Mouse (Mus musculus) cerebellum, adult 2 months (tissue): ENCODE measurements around the gene Baiap2l1. TPM values are rescaled to one million over a fixed set of nuclear protein-coding genes. Genes with fewer than 3 reads are reported as not detected.
A peak's percentile ranks its signal among the peaks of the same experiment; 100 is the strongest.

Experiments used
- DNase-seq, 2 experiments: peaks; one replicate each; pipeline ENCODE4 v3.0.0; 2021
- H3K27ac ChIP-seq: fragments of 200-500 bp; 2 replicates; pipeline ENCODE4 v1.5.1; 2012; ENCODE audit warnings: low read length, control low read depth, inconsistent platforms; ENCODE audit not compliant: insufficient read depth
- H3K27me3 ChIP-seq: fragments of 200-500 bp; 2 replicates; pipeline ENCODE4 v1.6.1; 2012; ENCODE audit warnings: inconsistent platforms, mild to moderate bottlenecking, low read length, moderate library complexity; ENCODE audit not compliant: control insufficient read depth, insufficient read depth
- H3K4me1 ChIP-seq: fragments of 200-500 bp; 2 replicates; pipeline ENCODE4 v1.6.1; 2011; ENCODE audit warnings: low read length; ENCODE audit not compliant: control insufficient read depth, insufficient read depth
- H3K4me3 ChIP-seq: fragments of 200-500 bp; replicated peaks from 2 replicates; pipeline ENCODE3; 2011; ENCODE audit warnings: mild to moderate bottlenecking, low read depth, low read length, control low read depth; ENCODE audit not compliant: insufficient read depth
- CTCF ChIP-seq: fragments of 200-500 bp; IDR thresholded peaks from 2 replicates; pipeline ENCODE4 v1.5.1; 2011; ENCODE audit warnings: low read depth, mild to moderate bottlenecking, control low read depth, low read length, moderate library complexity, borderline replicate concordance; ENCODE audit not compliant: insufficient read depth
- POLR2A ChIP-seq: fragments of 200-500 bp; IDR thresholded peaks from 2 replicates; pipeline ENCODE4 v1.6.1; 2011; ENCODE audit warnings: low read length, control low read depth, borderline replicate concordance; ENCODE audit not compliant: insufficient read depth
- whole genome bisulfite sequencing: fragments of 180-500 bp; shearing (Covaris S2); methylation state at CpG from one replicate; pipeline ENCODE4 v1.1.7; 2018; 5-methylcytosine and 5-hydroxymethylcytosine counted together
- polyA plus RNA-seq: library from polyadenylated mRNA; depleted of rRNA; stranded (reverse); fragments of >200 nt; gene quantifications from 2 replicates; pipeline ENCODE4 v1.2.3, GENCODE M21; 2012; rRNA removed

The Baiap2l1 gene
- polyA plus RNA-seq, 1 experiment = 0.34 TPM

DNA sequence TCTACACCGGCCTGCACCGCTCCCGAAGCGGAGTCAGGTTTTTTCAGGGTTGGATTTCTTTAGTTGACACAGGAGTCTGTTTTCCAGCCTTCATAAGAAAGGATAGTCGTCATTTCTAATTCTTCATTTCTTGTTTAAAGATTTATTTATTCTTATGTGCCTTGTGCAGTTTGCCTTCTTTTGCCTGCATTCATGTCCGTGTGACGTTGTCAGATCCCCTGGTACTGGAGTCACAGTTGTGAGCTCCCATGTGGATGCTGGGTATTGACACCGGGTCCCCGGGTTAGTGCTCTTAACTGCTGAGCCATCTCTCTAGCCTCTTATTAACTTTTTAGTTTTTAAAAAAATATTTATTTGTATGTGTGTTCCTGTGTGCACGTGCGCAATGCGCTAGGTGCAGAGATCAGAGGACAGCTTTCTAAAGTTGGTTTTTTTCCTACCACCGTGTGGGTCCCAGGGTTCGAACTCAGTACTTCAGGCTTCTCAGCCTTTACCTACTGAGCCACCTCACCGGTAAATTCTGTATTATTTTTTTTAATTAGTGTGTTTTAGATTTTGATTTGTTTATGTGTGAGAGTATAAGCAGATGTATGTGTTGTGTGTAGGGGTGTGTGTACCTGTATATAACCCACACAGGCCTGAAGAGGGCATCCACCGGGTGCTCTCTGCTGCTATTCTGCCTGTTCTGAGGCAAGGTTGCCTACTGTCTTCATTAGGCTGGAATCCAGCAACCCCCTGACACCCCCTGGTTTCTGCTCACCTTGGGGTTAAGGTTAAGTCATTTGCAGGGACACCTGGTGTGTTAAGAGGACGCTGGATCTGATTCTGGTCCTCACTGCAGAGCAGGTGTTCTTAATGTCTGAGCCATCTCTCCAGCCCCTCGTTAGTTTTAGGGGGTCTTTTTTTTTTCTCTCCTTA is 133.8 kb downstream of the Baiap2l1 start:
- peaks cover 26% of the 10 kb centered on the region for H3K4me1 ChIP-seq
- TF ChIP-seq POLR2A = no peak
- no peak for TF ChIP-seq CTCF
- H3K4me3 ChIP-seq = peak overlapping the region; percentile 96
- H3K27me3 ChIP-seq = no peaks in the 10 kb centered on the region
- DNase-seq = peak; percentile 20 to 48
- peak overlapping the region; percentile 94 for H3K27ac ChIP-seq
- 15% methylated on average over 18 of the region's 18 CpGs for WGBS

- TF ChIP-seq CTCF = no peak
- TF ChIP-seq POLR2A = peak; percentile 97
- WGBS = under 1% methylated on average over 37 of the region's 37 CpGs
- H3K27me3 ChIP-seq = no peaks in the 10 kb centered on the region
- DNase-seq = peak; percentile 96 to 98
- peaks cover 32% of the 10 kb centered on the region for H3K4me1 ChIP-seq
- H3K27ac ChIP-seq = peak within 1 kb of the TSS; percentile 96
- peak within 1 kb of the TSS; percentile 96 for H3K4me3 ChIP-seq
Measured at GRCm38 (mm10) chr5:144223503-144223862, 134.4 kb downstream of the Baiap2l1 start, which contains the start of gene Tecpr1. Tecpr1 (minus strand) TSS chr5:144223615.

DNA sequence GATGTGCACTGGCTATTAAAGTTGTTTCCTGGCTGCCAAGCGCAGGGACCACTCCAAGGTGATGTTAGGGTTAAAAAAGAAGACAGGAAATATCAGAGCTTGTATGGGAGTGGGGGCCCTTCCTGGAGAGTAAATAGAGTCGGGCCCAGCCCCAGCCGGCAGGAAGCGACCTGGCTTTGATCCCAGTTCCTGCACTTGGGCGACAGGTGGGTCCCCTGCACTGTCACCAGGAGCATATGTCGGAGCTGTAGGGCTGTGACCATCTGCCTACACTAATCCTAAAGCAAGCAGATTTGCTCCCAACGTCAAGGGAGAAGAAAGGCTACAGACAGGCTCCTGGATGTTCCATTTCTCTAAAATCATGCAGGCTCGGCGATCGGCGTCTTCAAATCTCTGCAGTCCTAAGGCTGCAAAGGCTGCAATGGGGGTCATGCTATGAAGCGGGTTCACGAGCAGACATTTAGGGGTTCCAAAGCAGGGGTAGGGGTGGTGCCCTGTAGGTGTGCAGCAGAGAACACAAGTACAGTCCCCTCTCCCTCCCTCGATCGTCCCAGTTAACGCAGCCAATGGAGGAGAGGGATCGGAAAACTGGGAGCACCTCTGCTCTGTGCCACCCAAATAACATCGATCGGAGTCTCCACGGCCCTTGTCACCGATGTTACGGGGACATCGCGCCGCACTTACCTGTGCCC is 135.0 kb downstream of the Baiap2l1 start:
- TF ChIP-seq POLR2A (0 out of 2 replicates have a peak, but pooled peaks have one; percentile 36), CTCF (no peak)
- Histone ChIP-seq H3K4me3 (peak overlapping the region; percentile 96), H3K27ac (peak overlapping the region; percentile 96), H3K4me1 (peaks cover 35% of the 10 kb centered on the region), H3K27me3 (no peaks in the 10 kb centered on the region)
- under 1% methylated on average over 25 of the region's 25 CpGs for WGBS
- peak; percentile 87 to 94 for DNase-seq

- Histone ChIP-seq H3K27me3 (no peaks in the 10 kb centered on the region), H3K4me3 (peak overlapping the region; percentile 49), H3K4me1 (peaks cover 35% of the 10 kb centered on the region), H3K27ac (no peak overlapping the region)
- DNase-seq = peak in 1 of 2 experiments; percentile 45
- TF ChIP-seq CTCF = no peak
- no peak for TF ChIP-seq POLR2A
- WGBS = 29% methylated on average over 4 of the region's 4 CpGs
Measured at GRCm38 (mm10) chr5:144221305-144221704, 136.6 kb downstream of the Baiap2l1 start.

GRCm38 (mm10) chr5:144219936-144220335 is 138.0 kb downstream of the Baiap2l1 start:
- H3K27ac ChIP-seq = no peak overlapping the region
- DNase-seq = no peak
- WGBS = 71% methylated on average over 5 of the region's 5 CpGs
- H3K27me3 ChIP-seq = no peaks in the 10 kb centered on the region
- H3K4me1 ChIP-seq = peaks cover 31% of the 10 kb centered on the region
- TF ChIP-seq POLR2A = no peak
- TF ChIP-seq CTCF = no peak
- no peak overlapping the region for H3K4me3 ChIP-seq

- Histone ChIP-seq H3K27ac (no peak overlapping the region), H3K27me3 (no peaks in the 10 kb centered on the region), H3K4me3 (no peak overlapping the region), H3K4me1 (peaks cover 28% of the 10 kb centered on the region)
- 26% methylated on average over 12 of the region's 12 CpGs for WGBS
- DNase-seq = peak in 1 of 2 experiments; percentile 45
- TF ChIP-seq CTCF (no peak), POLR2A (no peak)
Measured at GRCm38 (mm10) chr5:144219306-144219705, 138.6 kb downstream of the Baiap2l1 start.

GRCm38 (mm10) chr5:144218061-144218460 is 139.9 kb downstream of the Baiap2l1 start:
- peak in 1 of 2 experiments; percentile 6 for DNase-seq
- Histone ChIP-seq H3K27me3 (no peaks in the 10 kb centered on the region), H3K27ac (no peak overlapping the region), H3K4me3 (no peak overlapping the region), H3K4me1 (peaks cover 28% of the 10 kb centered on the region)
- TF ChIP-seq CTCF (no peak), POLR2A (no peak)
- WGBS = 77% methylated on average over 7 of the region's 7 CpGs

DNA sequence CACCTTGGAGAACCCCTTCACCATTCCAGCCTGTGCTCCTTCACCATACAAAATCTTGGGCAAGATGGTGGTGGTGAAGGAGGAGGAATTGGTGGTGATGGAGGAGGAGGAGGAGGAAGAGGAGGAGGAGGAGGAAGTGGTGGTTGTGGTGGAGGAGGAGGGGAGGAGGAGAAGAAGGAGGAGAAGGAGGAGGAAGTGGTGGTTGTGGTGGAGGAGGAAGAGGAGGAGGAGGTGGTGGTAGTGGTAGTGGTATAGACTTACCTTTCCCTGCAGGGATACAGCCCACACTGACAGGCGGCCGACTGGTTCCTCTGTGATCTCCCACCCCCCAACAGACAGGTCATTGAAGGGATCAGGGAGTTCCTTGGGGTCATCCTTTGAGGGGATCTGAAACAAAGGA is 141.9 kb downstream of the Baiap2l1 start:
- Histone ChIP-seq H3K4me3 (no peak overlapping the region), H3K4me1 (peaks cover 22% of the 10 kb centered on the region), H3K27ac (no peak overlapping the region), H3K27me3 (no peaks in the 10 kb centered on the region)
- TF ChIP-seq CTCF (no peak), POLR2A (no peak)
- 88% methylated on average over 2 of the region's 2 CpGs for WGBS
- DNase-seq = peak in 1 of 2 experiments; percentile 4

Other genes with a start within 250 kb of the Baiap2l1 start
- gene Bhlha15, start 167.8 kb downstream of the Baiap2l1 start, polyA plus RNA-seq = 0.14 and 0.15 TPM in 2 replicates
- 164 and 182 TPM in 2 replicates for gene Tecpr1, start 134.5 kb downstream of the Baiap2l1 start, polyA plus RNA-seq
- gene Bri3, start 113.7 kb downstream of the Baiap2l1 start, polyA plus RNA-seq = 70.5 and 72.5 TPM in 2 replicates
- 4.8 and 5.3 TPM in 2 replicates for gene Nptx2, start 187.8 kb upstream of the Baiap2l1 start, polyA plus RNA-seq